Mouse (Mus musculus): ENCODE results near the gene Olfr288. TPM values are rescaled to one million over a fixed set of nuclear protein-coding genes. Genes with fewer than 3 reads are reported as not detected.

Olfr288 gene
- polyA plus RNA-seq (2015; fragmentation: Nextera tagmentation; extraction: Ambion mirVana), result not detected in 2 replicates

GRCm38 (mm10) chr15:98195442-98195841 lies at the start of gene Olfr288:
TSS of gene Olfr288 (minus strand) at chr15:98195542.
- no peaks in the 10 kb centered on the region for H3K27me3 ChIP-seq (ENCODE audit: control insufficient read depth, insufficient read depth, low read length)
- 56% methylated on average over 3 of the region's 3 CpGs for WGBS
- no peaks in the 10 kb centered on the region for H3K9me3 ChIP-seq (replicated peaks; ENCODE audit: control insufficient read depth, low read length)
- ATAC-seq (ENCODE audit: insufficient read depth, low FRiP score), result no peak
- H3K27ac ChIP-seq (ENCODE audit: low read length), result no peak within 1 kb of the TSS
- no peaks in the 10 kb centered on the region for H3K4me1 ChIP-seq (ENCODE audit: control insufficient read depth, insufficient read depth, low read length)
- no peak within 1 kb of the TSS for H3K9ac ChIP-seq (ENCODE audit: low read length)
- H3K4me2 ChIP-seq (ENCODE audit: low read depth, low read length), result no peak within 1 kb of the TSS
- H3K4me3 ChIP-seq (replicated peaks; ENCODE audit: low read length), result no peak within 1 kb of the TSS
- no peaks in the 10 kb centered on the region for H3K36me3 ChIP-seq (ENCODE audit: control insufficient read depth, insufficient read depth, low read length)

GRCm38 (mm10) chr15:98235442-98235841 lies 40.1 kb upstream of the Olfr288 start:
- Histone ChIP-seq H3K4me3 (replicated peaks; ENCODE audit: low read length) (no peak overlapping the region), H3K4me2 (ENCODE audit: low read depth, low read length) (no peak overlapping the region), H3K9ac (ENCODE audit: low read length) (no peak overlapping the region), H3K27me3 (ENCODE audit: control insufficient read depth, insufficient read depth, low read length) (0 out of 2 replicates have a peak, but pooled peaks cover 3% of the 10 kb centered on the region), H3K27ac (ENCODE audit: low read length) (no peak overlapping the region), H3K9me3 (replicated peaks; ENCODE audit: control insufficient read depth, low read length) (no peaks in the 10 kb centered on the region), H3K4me1 (ENCODE audit: control insufficient read depth, insufficient read depth, low read length) (no peaks in the 10 kb centered on the region), H3K36me3 (ENCODE audit: control insufficient read depth, insufficient read depth, low read length) (no peaks in the 10 kb centered on the region)
- ATAC-seq (ENCODE audit: insufficient read depth, low FRiP score), result no peak
- WGBS, result 84% methylated on average over 4 of the region's 4 CpGs

GRCm38 (mm10) chr15:98234350-98234749 lies 39.0 kb upstream of the Olfr288 start, which contains the start of gene Olfr286:
TSS of gene Olfr286 (minus strand) at chr15:98234450.
- Histone ChIP-seq H3K36me3 (ENCODE audit: control insufficient read depth, insufficient read depth, low read length) (no peaks in the 10 kb centered on the region), H3K27ac (ENCODE audit: low read length) (no peak within 1 kb of the TSS), H3K9me3 (replicated peaks; ENCODE audit: control insufficient read depth, low read length) (no peaks in the 10 kb centered on the region), H3K4me1 (ENCODE audit: control insufficient read depth, insufficient read depth, low read length) (no peaks in the 10 kb centered on the region), H3K9ac (ENCODE audit: low read length) (no peak within 1 kb of the TSS), H3K4me3 (replicated peaks; ENCODE audit: low read length) (no peak within 1 kb of the TSS), H3K4me2 (ENCODE audit: low read depth, low read length) (no peak within 1 kb of the TSS), H3K27me3 (ENCODE audit: control insufficient read depth, insufficient read depth, low read length) (0 out of 2 replicates have a peak, but pooled peaks cover 3% of the 10 kb centered on the region)
- no peak for ATAC-seq (ENCODE audit: insufficient read depth, low FRiP score)
- 85% methylated on average over 4 of the region's 4 CpGs for WGBS

GRCm38 (mm10) chr15:98226096-98226495 lies 30.8 kb upstream of the Olfr288 start:
- H3K27me3 ChIP-seq (ENCODE audit: control insufficient read depth, insufficient read depth, low read length), result 0 out of 2 replicates have a peak, but pooled peaks cover 1% of the 10 kb centered on the region
- no peak overlapping the region for H3K4me3 ChIP-seq (replicated peaks; ENCODE audit: low read length)
- WGBS, result 74% methylated on average over 7 of the region's 7 CpGs
- no peak overlapping the region for H3K9ac ChIP-seq (ENCODE audit: low read length)
- no peak for ATAC-seq (ENCODE audit: insufficient read depth, low FRiP score)
- H3K4me2 ChIP-seq (ENCODE audit: low read depth, low read length), result no peak overlapping the region
- H3K36me3 ChIP-seq (ENCODE audit: control insufficient read depth, insufficient read depth, low read length), result no peaks in the 10 kb centered on the region
- no peaks in the 10 kb centered on the region for H3K9me3 ChIP-seq (replicated peaks; ENCODE audit: control insufficient read depth, low read length)
- no peaks in the 10 kb centered on the region for H3K4me1 ChIP-seq (ENCODE audit: control insufficient read depth, insufficient read depth, low read length)
- H3K27ac ChIP-seq (ENCODE audit: low read length), result no peak overlapping the region

- no peak overlapping the region for H3K27ac ChIP-seq (ENCODE audit: low read length)
- H3K27me3 ChIP-seq (ENCODE audit: control insufficient read depth, insufficient read depth, low read length), result no peaks in the 10 kb centered on the region
- H3K36me3 ChIP-seq (ENCODE audit: control insufficient read depth, insufficient read depth, low read length), result no peaks in the 10 kb centered on the region
- ATAC-seq (ENCODE audit: insufficient read depth, low FRiP score), result no peak
- no peak overlapping the region for H3K4me3 ChIP-seq (replicated peaks; ENCODE audit: low read length)
- no peaks in the 10 kb centered on the region for H3K4me1 ChIP-seq (ENCODE audit: control insufficient read depth, insufficient read depth, low read length)
- no peak overlapping the region for H3K9ac ChIP-seq (ENCODE audit: low read length)
- no peaks in the 10 kb centered on the region for H3K9me3 ChIP-seq (replicated peaks; ENCODE audit: control insufficient read depth, low read length)
- H3K4me2 ChIP-seq (ENCODE audit: low read depth, low read length), result no peak overlapping the region
- WGBS, result 39% methylated on average over 16 of the region's 16 CpGs
Observed at GRCm38 (mm10) chr15:98225610-98226009, 30.3 kb upstream of the Olfr288 start.

GRCm38 (mm10) chr15:98222377-98222776 lies 27.0 kb upstream of the Olfr288 start:
- no peak for ATAC-seq (ENCODE audit: insufficient read depth, low FRiP score)
- Histone ChIP-seq H3K4me3 (replicated peaks; ENCODE audit: low read length) (no peak overlapping the region), H3K9me3 (replicated peaks; ENCODE audit: control insufficient read depth, low read length) (no peaks in the 10 kb centered on the region), H3K27ac (ENCODE audit: low read length) (no peak overlapping the region), H3K4me2 (ENCODE audit: low read depth, low read length) (no peak overlapping the region), H3K36me3 (ENCODE audit: control insufficient read depth, insufficient read depth, low read length) (no peaks in the 10 kb centered on the region), H3K4me1 (ENCODE audit: control insufficient read depth, insufficient read depth, low read length) (no peaks in the 10 kb centered on the region), H3K9ac (ENCODE audit: low read length) (no peak overlapping the region), H3K27me3 (ENCODE audit: control insufficient read depth, insufficient read depth, low read length) (no peaks in the 10 kb centered on the region)

GRCm38 (mm10) chr15:98220877-98221276 lies 25.5 kb upstream of the Olfr288 start, which contains the start of the genes Gm44579 and Olfr287:
TSS of gene Gm44579 (minus strand) at chr15:98220977.
TSS of gene Olfr287 (minus strand) at chr15:98221056.
- 76% methylated on average over 4 of the region's 4 CpGs for WGBS

GRCm38 (mm10) chr15:98214130-98214529 lies 18.8 kb upstream of the Olfr288 start:
- no peak for ATAC-seq (ENCODE audit: insufficient read depth, low FRiP score)
- Histone ChIP-seq H3K4me1 (ENCODE audit: control insufficient read depth, insufficient read depth, low read length) (no peaks in the 10 kb centered on the region), H3K36me3 (ENCODE audit: control insufficient read depth, insufficient read depth, low read length) (no peaks in the 10 kb centered on the region), H3K9me3 (replicated peaks; ENCODE audit: control insufficient read depth, low read length) (no peaks in the 10 kb centered on the region), H3K4me3 (replicated peaks; ENCODE audit: low read length) (no peak overlapping the region), H3K27ac (ENCODE audit: low read length) (no peak overlapping the region), H3K9ac (ENCODE audit: low read length) (no peak overlapping the region), H3K4me2 (ENCODE audit: low read depth, low read length) (no peak overlapping the region), H3K27me3 (ENCODE audit: control insufficient read depth, insufficient read depth, low read length) (no peaks in the 10 kb centered on the region)
- 60% methylated on average over 5 of the region's 5 CpGs for WGBS

More at GRCm38 (mm10) chr15:98220877-98221276, 25.5 kb upstream of the Olfr288 start, which contains the start of the genes Gm44579 and Olfr287:
- ATAC-seq (ENCODE audit: insufficient read depth, low FRiP score), result no peak
- Histone ChIP-seq H3K36me3 (ENCODE audit: control insufficient read depth, insufficient read depth, low read length) (no peaks in the 10 kb centered on the region), H3K27ac (ENCODE audit: low read length) (no peak within 1 kb of the TSS), H3K9ac (ENCODE audit: low read length) (no peak within 1 kb of the TSS), H3K9me3 (replicated peaks; ENCODE audit: control insufficient read depth, low read length) (no peaks in the 10 kb centered on the region), H3K4me2 (ENCODE audit: low read depth, low read length) (no peak within 1 kb of the TSS), H3K27me3 (ENCODE audit: control insufficient read depth, insufficient read depth, low read length) (no peaks in the 10 kb centered on the region), H3K4me1 (ENCODE audit: control insufficient read depth, insufficient read depth, low read length) (no peaks in the 10 kb centered on the region), H3K4me3 (replicated peaks; ENCODE audit: low read length) (no peak within 1 kb of the TSS)

- H3K27ac ChIP-seq (ENCODE audit: low read length), result no peak overlapping the region
- no peak overlapping the region for H3K4me3 ChIP-seq (replicated peaks; ENCODE audit: low read length)
- no peaks in the 10 kb centered on the region for H3K4me1 ChIP-seq (ENCODE audit: control insufficient read depth, insufficient read depth, low read length)
- no peaks in the 10 kb centered on the region for H3K9me3 ChIP-seq (replicated peaks; ENCODE audit: control insufficient read depth, low read length)
- H3K27me3 ChIP-seq (ENCODE audit: control insufficient read depth, insufficient read depth, low read length), result no peaks in the 10 kb centered on the region
- whole genome bisulfite sequencing, result 68% methylated on average over 5 of the region's 5 CpGs
- no peak for ATAC-seq (ENCODE audit: insufficient read depth, low FRiP score)
- no peaks in the 10 kb centered on the region for H3K36me3 ChIP-seq (ENCODE audit: control insufficient read depth, insufficient read depth, low read length)
- no peak overlapping the region for H3K4me2 ChIP-seq (ENCODE audit: low read depth, low read length)
- no peak overlapping the region for H3K9ac ChIP-seq (ENCODE audit: low read length)
Observed at GRCm38 (mm10) chr15:98213336-98213870, 18.1 kb upstream of the Olfr288 start.

Data from stomach, embryonic 16.5 days (tissue).